Mouse (Mus musculus): ENCODE data around the gene Sgms1. TPM values are rescaled to one million over a fixed set of nuclear protein-coding genes. Genes with fewer than 3 reads are reported as not detected.
"Not testable (repeated sequence)": the region's sequence is repeated elsewhere in the genome, so short reads cannot be mapped to it uniquely, and the experiment has no call there.

Sgms1 gene
- total RNA-seq, 1 experiment from 2014 or later: 62.6 TPM

GRCm38 (mm10) chr19:32328089-32328828, 61.3 kb downstream of the Sgms1 start:
- DNase-seq: no peak

- DNase-seq: no peak
Measured at GRCm38 (mm10) chr19:32326621-32327021, 62.9 kb downstream of the Sgms1 start.

GRCm38 (mm10) chr19:32326156-32326555, 63.4 kb downstream of the Sgms1 start:
- DNase-seq: no peak

- DNase-seq: no peak
Measured at GRCm38 (mm10) chr19:32325100-32325768, 64.3 kb downstream of the Sgms1 start.

- no peak for DNase-seq
Measured at GRCm38 (mm10) chr19:32324550-32324949, 65.0 kb downstream of the Sgms1 start.

- no peak for DNase-seq
Measured at GRCm38 (mm10) chr19:32323070-32323469, 66.4 kb downstream of the Sgms1 start.

GRCm38 (mm10) chr19:32322429-32323035, 67.0 kb downstream of the Sgms1 start:
- DNase-seq: peak; percentile 78

- peak; percentile 87 for DNase-seq
Measured at GRCm38 (mm10) chr19:32320366-32320666, 69.2 kb downstream of the Sgms1 start.

- DNase-seq: peak; percentile 65
Measured at GRCm38 (mm10) chr19:32319531-32320365, 69.8 kb downstream of the Sgms1 start.

- no peak for DNase-seq
Measured at GRCm38 (mm10) chr19:32319057-32319456, 70.5 kb downstream of the Sgms1 start.

- not testable (repeated sequence) for DNase-seq
Measured at GRCm38 (mm10) chr19:32317347-32317746, 72.2 kb downstream of the Sgms1 start.

GRCm38 (mm10) chr19:32313304-32313703, 76.2 kb downstream of the Sgms1 start:
- no peak for DNase-seq

GRCm38 (mm10) chr19:32311762-32312161, 77.8 kb downstream of the Sgms1 start:
- no peak for DNase-seq

GRCm38 (mm10) chr19:32311063-32311462, 78.5 kb downstream of the Sgms1 start:
- no peak for DNase-seq

- DNase-seq: no peak
Measured at GRCm38 (mm10) chr19:32310483-32310882, 79.0 kb downstream of the Sgms1 start.

GRCm38 (mm10) chr19:32309346-32309745, 80.2 kb downstream of the Sgms1 start:
- peak; percentile 67 for DNase-seq

GRCm38 (mm10) chr19:32308311-32308710, 81.2 kb downstream of the Sgms1 start:
- no peak for DNase-seq

- peak; percentile 54 for DNase-seq
Measured at GRCm38 (mm10) chr19:32304898-32305297, 84.6 kb downstream of the Sgms1 start.

- peak; percentile 80 for DNase-seq
Measured at GRCm38 (mm10) chr19:32304008-32304873, 85.3 kb downstream of the Sgms1 start.

GRCm38 (mm10) chr19:32302835-32303381, 86.6 kb downstream of the Sgms1 start:
- DNase-seq: no peak

- no peak for DNase-seq
Measured at GRCm38 (mm10) chr19:32301568-32301967, 87.9 kb downstream of the Sgms1 start.
